Mouse (Mus musculus) cortical plate, adult 2 months (tissue): Measurements from ENCODE around the gene Gm5134.

ENCODE experiments used
- CTCF ChIP-seq: fragments of 200-500 bp; IDR thresholded peaks from 2 replicates; pipeline ENCODE4 v1.5.1; 2011; ENCODE audit warnings: mild to moderate bottlenecking, control low read depth, low read length; ENCODE audit not compliant: insufficient read depth; ENCODE audit errors: extremely low read depth
- POLR2A ChIP-seq: fragments of 200-500 bp; IDR thresholded peaks from 2 replicates; pipeline ENCODE4 v1.6.1; 2011; ENCODE audit warnings: mild to moderate bottlenecking, low read length, control low read depth; ENCODE audit not compliant: insufficient read depth; ENCODE audit errors: extremely low read depth

DNA sequence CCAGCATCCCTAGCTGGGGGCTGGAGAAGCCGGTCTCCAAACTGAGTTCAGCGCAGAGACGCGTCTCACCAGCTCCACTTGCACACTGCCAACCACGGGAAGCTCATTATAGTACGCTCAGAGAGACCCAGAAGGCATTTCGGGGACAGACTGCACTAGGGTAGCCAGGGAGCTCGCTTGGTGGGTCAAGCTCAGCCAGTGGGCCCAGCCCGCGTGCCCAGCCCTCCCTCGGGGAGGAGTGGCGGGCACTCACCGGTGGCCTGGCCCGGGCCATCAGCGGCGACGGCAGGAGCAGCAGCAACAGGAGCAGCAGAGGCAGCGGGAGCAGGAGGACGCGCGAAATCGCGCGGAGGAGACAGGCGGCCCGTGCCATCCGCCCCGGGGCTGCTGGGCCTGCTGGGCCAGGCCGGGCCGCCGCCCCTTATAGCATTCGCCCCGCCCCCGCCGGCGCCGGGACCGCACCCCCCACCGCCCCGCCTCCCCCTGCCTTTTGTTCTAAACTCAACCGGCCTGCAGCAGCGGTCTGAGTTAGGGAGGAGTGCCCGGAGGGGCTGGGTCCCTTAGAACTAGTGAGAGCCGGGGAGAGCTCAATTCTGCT, 22.1 kb upstream of the Gm5134 start:
- TF ChIP-seq CTCF (no peak), POLR2A (no peak)
